Mouse (Mus musculus) hindbrain, embryonic 14.5 days (tissue): ENCODE data around the gene Guca2b. TPM values are rescaled to one million over a fixed set of nuclear protein-coding genes. Genes with fewer than 3 reads are reported as not detected.
A peak's percentile ranks its signal among the peaks of the same experiment; 100 is the strongest.

Experiments used
- ATAC-seq: fragments of 200-750 bp; cut with Nextera tagmentation; 2 replicates; pipeline ENCODE4 v1.8.0; 2017; ENCODE audit warnings: moderate number of reproducible peaks, mild to moderate bottlenecking, moderate TSS enrichment, moderate library complexity; ENCODE audit not compliant: low FRiP score
- DNase-seq: peaks from one replicate; pipeline ENCODE4 v3.0.0-alpha.2; 2015; ENCODE audit warnings: low spot score
- H3K27ac ChIP-seq: fragments of 300-500 bp; sonication (generic); 2 replicates; pipeline ENCODE4 v1.5.1; 2014; ENCODE audit warnings: mild to moderate bottlenecking, moderate library complexity
- H3K27me3 ChIP-seq: fragments of 300-500 bp; sonication (generic); 2 replicates; pipeline ENCODE4 v1.6.1; 2014; ENCODE audit warnings: mild to moderate bottlenecking, low read length, mixed read lengths; ENCODE audit not compliant: control insufficient read depth, insufficient read depth
- H3K36me3 ChIP-seq: fragments of 300-500 bp; sonication (generic); replicated peaks from 2 replicates; pipeline ENCODE4 v1.6.1; 2014; ENCODE audit not compliant: control insufficient read depth, insufficient read depth
- H3K4me1 ChIP-seq: fragments of 300-500 bp; sonication (generic); replicated peaks from 2 replicates; pipeline ENCODE4 v1.6.1; 2014; ENCODE audit warnings: antibody characterized with exemption, low read length, mixed read lengths; ENCODE audit not compliant: control insufficient read depth, insufficient read depth
- H3K4me2 ChIP-seq: fragments of 300-500 bp; sonication (generic); replicated peaks from 2 replicates; pipeline ENCODE4 v1.6.1; 2014; ENCODE audit warnings: mild to moderate bottlenecking, moderate library complexity
- H3K4me3 ChIP-seq: fragments of 300-500 bp; sonication (generic); replicated peaks from 2 replicates; pipeline ENCODE4 v1.5.1; 2014; ENCODE audit warnings: mild to moderate bottlenecking, low read length
- H3K9ac ChIP-seq: fragments of 300-500 bp; sonication (generic); 2 replicates; pipeline ENCODE4 v1.6.1; 2014
- H3K9me3 ChIP-seq: fragments of 300-500 bp; sonication (generic); 2 replicates; pipeline ENCODE4 v1.6.1; 2016; ENCODE audit warnings: low read length; ENCODE audit not compliant: control insufficient read depth
- WGBS: fragments of 180-500 bp; shearing (Covaris S2); extraction: QIAGEN DNeasy Blood & Tissue Kit; methylation state at CpG from one replicate; pipeline ENCODE4 v1.1.7; 2014; 5-methylcytosine and 5-hydroxymethylcytosine counted together
- polyA plus RNA-seq: library from polyadenylated mRNA; unstranded; fragments of >200 nt; fragmentation: Nextera tagmentation; extraction: Ambion mirVana; gene quantifications from 2 replicates; pipeline ENCODE4 v1.2.1, GENCODE M21; 2014

Guca2b gene
- polyA plus RNA-seq, 1 experiment from 2014 or later = not detected

DNA sequence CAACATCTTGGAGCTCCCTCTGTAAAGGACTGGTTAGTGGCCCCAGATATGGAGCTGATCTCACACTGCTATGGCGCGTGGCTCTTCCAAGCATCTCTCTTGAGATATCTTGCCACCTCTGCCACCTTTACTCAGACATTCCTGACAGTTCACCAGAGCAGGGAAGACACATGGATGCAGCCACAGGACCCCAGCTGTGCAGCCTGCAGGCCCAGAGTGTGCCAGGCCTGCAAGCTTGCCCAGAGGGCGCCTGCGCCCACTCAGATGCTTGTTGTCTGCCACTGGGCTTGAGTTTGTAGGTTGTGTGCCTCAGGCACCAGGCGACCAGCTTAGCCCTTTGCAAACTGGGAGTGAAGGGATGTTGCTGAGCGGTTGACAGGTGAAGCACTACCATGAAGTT, 12.0 kb upstream of the Guca2b start:
- no peak overlapping the region for H3K4me3 ChIP-seq
- H3K36me3 ChIP-seq = no peaks in the 10 kb centered on the region
- peaks cover 14% of the 10 kb centered on the region for H3K4me1 ChIP-seq
- DNase-seq = no peak
- no peaks in the 10 kb centered on the region for H3K9me3 ChIP-seq
- ATAC-seq = no peak
- H3K27ac ChIP-seq = no peak overlapping the region
- WGBS = 82% methylated on average over 6 of the region's 6 CpGs
- H3K27me3 ChIP-seq = no peaks in the 10 kb centered on the region
- H3K4me2 ChIP-seq = no peak overlapping the region
- no peak overlapping the region for H3K9ac ChIP-seq

DNA sequence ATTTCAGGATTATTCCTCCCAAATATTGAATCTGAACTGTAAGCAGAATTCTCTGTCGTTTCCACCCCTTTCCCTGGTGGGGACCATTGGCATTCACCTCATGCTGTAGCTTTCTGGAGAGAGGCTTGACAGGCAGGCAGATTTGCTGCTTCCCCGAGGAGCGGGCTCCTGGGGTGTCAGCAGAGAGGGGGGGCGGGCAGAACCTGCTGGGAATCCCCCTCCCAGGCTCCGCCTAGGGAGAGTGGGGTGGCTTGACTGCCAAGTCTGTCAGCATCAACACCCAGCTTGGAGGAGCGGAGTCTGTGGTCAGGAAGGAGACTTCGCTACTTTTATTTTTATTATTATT, 11.4 kb upstream of the Guca2b start:
- peaks cover 14% of the 10 kb centered on the region for H3K4me1 ChIP-seq
- no peak overlapping the region for H3K9ac ChIP-seq
- H3K27ac ChIP-seq = 0 out of 2 replicates have a peak overlapping the region, but pooled peaks have one; percentile 45
- no peaks in the 10 kb centered on the region for H3K36me3 ChIP-seq
- no peak overlapping the region for H3K4me2 ChIP-seq
- H3K27me3 ChIP-seq = no peaks in the 10 kb centered on the region
- no peak overlapping the region for H3K4me3 ChIP-seq
- 42% methylated on average over 7 of the region's 7 CpGs for WGBS
- no peak for DNase-seq
- ATAC-seq = no peak
- H3K9me3 ChIP-seq = no peaks in the 10 kb centered on the region

DNA sequence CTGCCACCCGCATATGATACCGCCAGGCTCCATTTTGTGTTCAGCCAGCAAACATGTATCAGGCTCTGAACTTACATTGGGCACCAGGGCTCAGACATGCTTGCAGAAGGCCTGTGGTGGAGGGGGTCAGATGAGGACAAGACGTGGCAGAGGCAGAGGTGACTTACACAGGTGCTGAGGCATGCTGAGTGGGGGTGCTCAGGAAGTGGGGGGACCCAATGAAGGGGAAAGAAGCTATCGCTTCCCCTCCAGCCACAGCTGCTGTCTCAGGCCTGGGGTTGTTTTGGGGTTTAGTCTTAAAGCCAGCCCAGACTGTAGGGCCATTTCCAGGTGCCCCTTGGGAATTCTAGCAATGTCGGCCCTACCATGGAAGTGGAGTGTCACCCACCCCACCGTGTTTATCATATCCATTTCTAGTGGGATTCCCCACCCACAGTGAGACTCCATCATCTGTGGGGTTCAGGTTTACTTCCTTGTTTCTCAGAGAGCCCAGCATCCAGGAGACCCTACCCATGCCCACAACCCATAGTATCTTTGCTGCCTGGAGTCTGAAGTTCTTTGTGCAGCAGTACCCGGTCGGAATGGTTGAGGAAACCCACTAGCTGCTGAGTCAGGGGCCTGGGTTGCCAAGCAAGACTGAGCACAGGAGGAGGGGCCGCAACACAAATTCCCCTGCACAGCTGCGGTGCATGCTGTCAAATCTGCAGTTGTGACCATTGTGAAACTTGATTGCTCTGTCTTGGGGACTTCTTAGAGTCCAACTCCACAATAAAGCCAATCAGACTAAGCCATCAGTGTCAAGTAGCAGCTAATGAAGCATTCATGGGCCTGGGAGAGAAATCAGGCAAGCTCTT, 10.8 kb upstream of the Guca2b start:
- Histone ChIP-seq H3K27me3 (no peaks in the 10 kb centered on the region), H3K9me3 (no peaks in the 10 kb centered on the region), H3K4me1 (peaks cover 14% of the 10 kb centered on the region), H3K4me3 (no peak overlapping the region), H3K4me2 (no peak overlapping the region), H3K27ac (peak overlapping the region; percentile 45; the same call in 1 of the 2 replicates), H3K9ac (no peak overlapping the region), H3K36me3 (no peaks in the 10 kb centered on the region)
- DNase-seq (no peak), ATAC-seq (no peak)
- 61% methylated on average over 10 of the region's 10 CpGs for WGBS

DNA sequence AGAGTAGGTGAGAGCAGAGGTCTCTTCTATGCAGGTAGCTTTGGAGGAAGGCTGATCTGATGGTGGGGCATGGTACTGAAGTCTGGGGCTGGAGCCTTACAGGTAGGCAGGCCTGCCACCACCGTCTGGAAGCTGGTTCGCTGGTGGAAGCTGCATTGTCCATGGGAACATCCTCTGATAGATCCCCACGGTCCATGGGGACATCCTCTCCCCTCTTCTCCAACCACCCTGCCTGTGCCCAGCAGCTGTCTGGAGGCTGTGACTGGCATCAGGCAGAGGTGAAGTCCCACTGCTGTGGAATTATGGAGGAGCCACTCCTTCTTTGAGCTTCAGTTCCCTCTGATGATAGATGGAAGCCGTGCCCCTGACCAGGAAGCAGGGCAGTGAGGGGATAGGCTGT, 9.8 kb upstream of the Guca2b start:
- Histone ChIP-seq H3K4me2 (no peak overlapping the region), H3K4me3 (no peak overlapping the region), H3K9ac (no peak overlapping the region), H3K4me1 (peaks cover 14% of the 10 kb centered on the region), H3K36me3 (no peaks in the 10 kb centered on the region), H3K27me3 (no peaks in the 10 kb centered on the region), H3K9me3 (no peaks in the 10 kb centered on the region), H3K27ac (no peak overlapping the region)
- DNase-seq (no peak), ATAC-seq (no peak)
- WGBS = 76% methylated on average over 4 of the region's 4 CpGs

DNA sequence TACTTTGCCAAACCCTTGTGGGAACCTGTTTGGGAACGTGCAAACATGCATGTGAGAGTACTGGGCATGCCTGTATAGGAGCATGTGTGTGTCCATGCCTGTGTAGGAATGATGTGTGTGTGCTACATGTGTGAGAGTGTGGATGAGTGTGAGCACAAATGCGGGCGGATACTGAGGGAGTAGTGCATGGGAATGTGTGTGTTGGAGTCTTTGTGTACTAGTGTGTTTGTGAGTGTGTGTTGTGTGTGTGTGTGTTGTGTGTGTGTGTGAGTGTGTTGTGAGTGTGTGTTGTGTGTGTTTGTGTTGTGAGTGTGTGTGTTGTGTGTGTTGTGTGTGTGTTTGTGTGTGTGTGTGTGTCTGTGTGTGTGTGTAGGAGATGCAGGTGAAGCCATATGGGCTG, 9.4 kb upstream of the Guca2b start:
- no peaks in the 10 kb centered on the region for H3K27me3 ChIP-seq
- H3K36me3 ChIP-seq = no peaks in the 10 kb centered on the region
- H3K9ac ChIP-seq = no peak overlapping the region
- ATAC-seq (no peak), DNase-seq (no peak)
- WGBS = 91% methylated on average over 3 of the region's 3 CpGs
- peaks cover 14% of the 10 kb centered on the region for H3K4me1 ChIP-seq
- no peak overlapping the region for H3K4me2 ChIP-seq
- H3K27ac ChIP-seq = no peak overlapping the region
- H3K4me3 ChIP-seq = no peak overlapping the region
- no peaks in the 10 kb centered on the region for H3K9me3 ChIP-seq

DNA sequence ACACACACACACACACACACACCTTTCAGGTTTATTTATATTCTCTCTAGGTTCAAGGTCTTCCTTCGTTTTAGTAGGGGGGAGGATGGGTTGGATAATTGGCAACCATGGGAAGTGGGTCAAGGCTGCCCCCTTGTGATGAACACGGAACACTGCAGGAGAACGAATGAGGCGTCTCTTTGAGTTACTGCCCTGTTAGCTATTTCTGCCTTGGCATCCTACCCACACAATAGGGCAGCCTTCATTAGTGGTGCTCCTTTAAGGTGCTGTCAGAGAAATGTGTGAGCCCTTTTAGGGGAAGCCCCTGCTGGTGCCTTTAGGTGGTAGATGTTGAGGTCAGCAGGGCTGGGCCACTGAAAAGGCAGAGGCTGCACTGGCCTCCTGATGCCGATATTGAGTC, 8.7 kb upstream of the Guca2b start:
- ATAC-seq (no peak), DNase-seq (peak; percentile 62)
- H3K9ac ChIP-seq = no peak overlapping the region
- 24% methylated on average over 5 of the region's 5 CpGs for WGBS
- H3K27me3 ChIP-seq = no peaks in the 10 kb centered on the region
- peaks cover 14% of the 10 kb centered on the region for H3K4me1 ChIP-seq
- no peak overlapping the region for H3K27ac ChIP-seq
- H3K4me3 ChIP-seq = no peak overlapping the region
- no peak overlapping the region for H3K4me2 ChIP-seq
- H3K36me3 ChIP-seq = no peaks in the 10 kb centered on the region
- no peaks in the 10 kb centered on the region for H3K9me3 ChIP-seq

DNA sequence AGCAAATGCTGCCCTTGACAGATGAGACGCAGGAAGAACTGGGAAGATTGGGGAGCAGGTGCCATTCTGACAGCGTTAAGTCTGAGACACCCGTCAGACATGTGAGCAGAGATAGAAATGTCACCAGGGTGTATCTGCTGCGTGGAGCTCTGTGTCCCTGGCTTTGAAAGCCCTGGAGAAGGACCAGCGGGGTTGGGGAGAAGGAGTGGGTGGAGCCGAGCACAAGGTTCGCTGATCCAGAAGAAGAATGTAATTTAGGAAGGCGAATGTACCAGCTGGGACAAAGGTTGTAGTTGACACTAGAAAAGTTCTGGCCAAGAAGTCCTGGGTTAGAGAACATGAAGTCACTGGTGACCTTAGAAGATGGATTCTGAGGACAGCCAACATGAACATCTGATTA, 7.4 kb upstream of the Guca2b start:
- Histone ChIP-seq H3K9ac (no peak overlapping the region), H3K27me3 (no peaks in the 10 kb centered on the region), H3K4me2 (no peak overlapping the region), H3K4me3 (no peak overlapping the region), H3K36me3 (no peaks in the 10 kb centered on the region), H3K27ac (no peak overlapping the region), H3K4me1 (peaks cover 14% of the 10 kb centered on the region), H3K9me3 (no peaks in the 10 kb centered on the region)
- DNase-seq (no peak), ATAC-seq (no peak)
- 21% methylated on average over 8 of the region's 8 CpGs for WGBS

DNA sequence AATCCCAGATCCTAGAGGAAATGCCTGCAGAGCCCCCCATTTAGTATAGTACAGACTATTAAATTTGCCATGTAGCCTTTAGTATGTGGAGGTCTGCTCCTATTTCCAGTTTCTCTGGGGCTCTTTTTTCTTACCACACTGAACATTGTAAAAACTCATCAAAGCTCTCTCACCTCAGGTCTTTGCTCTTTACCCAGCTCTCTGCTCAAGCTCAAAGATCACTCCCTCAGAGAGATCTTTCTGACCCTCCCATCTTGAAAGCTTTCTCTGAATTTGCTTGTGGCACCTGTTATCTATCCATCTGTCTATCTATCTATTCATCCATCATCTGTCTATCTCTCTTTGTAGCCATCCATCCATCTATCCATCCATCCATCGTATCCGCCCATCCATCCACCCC, 6.4 kb upstream of the Guca2b start:
- Histone ChIP-seq H3K27ac (no peak overlapping the region), H3K4me1 (peaks cover 9% of the 10 kb centered on the region), H3K36me3 (no peaks in the 10 kb centered on the region), H3K4me2 (no peak overlapping the region), H3K27me3 (no peaks in the 10 kb centered on the region), H3K4me3 (no peak overlapping the region), H3K9me3 (no peaks in the 10 kb centered on the region), H3K9ac (no peak overlapping the region)
- 85% methylated on average over 2 of the region's 2 CpGs for WGBS
- DNase-seq = no peak
- no peak for ATAC-seq

DNA sequence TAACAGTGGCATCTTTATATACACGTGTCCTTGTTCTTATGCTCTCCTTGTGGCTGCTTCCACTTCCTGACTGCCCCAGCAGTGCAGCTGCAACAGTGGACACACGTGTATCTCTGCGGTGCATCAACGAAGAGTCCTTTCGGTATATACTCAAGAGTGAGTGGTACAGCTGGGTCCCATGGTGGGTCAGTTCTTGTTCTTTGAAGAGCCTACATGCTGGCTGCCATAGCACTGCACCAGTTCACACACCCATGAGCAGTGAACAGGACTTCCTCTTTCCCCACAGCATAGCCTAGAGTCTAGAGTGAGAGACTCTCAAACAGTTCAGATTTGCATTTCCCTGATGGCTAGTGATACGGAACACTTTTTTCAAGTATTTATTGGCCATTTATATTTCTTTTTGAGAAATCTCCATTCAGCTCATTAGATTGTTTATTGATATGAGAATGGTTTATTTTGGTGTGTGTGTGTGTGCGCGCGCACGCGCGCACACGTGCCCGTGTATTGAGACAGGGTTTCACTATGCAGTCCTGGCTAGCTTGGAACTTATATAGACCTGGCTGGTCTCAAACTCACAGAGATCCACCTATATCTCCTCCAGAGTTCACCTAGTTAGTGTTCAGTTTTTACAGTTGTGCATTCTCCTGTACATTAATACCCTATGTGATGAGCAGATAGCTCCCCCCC, 4.8 kb upstream of the Guca2b start:
- no peaks in the 10 kb centered on the region for H3K36me3 ChIP-seq
- H3K9ac ChIP-seq = no peak overlapping the region
- ATAC-seq (no peak), DNase-seq (no peak)
- no peaks in the 10 kb centered on the region for H3K4me1 ChIP-seq
- H3K4me3 ChIP-seq = no peak overlapping the region
- no peaks in the 10 kb centered on the region for H3K27me3 ChIP-seq
- H3K9me3 ChIP-seq = no peaks in the 10 kb centered on the region
- H3K4me2 ChIP-seq = no peak overlapping the region
- 96% methylated on average over 14 of the region's 14 CpGs for WGBS
- no peak overlapping the region for H3K27ac ChIP-seq
